Mouse (Mus musculus) heart, postnatal 25 days (tissue): ENCODE data around the gene Mcl1. TPM values are rescaled to one million over a fixed set of nuclear protein-coding genes. Genes with fewer than 3 reads are reported as not detected.
A peak's percentile ranks its signal among the peaks of the same experiment; 100 is the strongest.
"Not testable (repeated sequence)": the region's sequence is repeated elsewhere in the genome, so short reads cannot be mapped to it uniquely, and the experiment has no call there.

Experiments used
- DNase-seq: peaks from one replicate; pipeline ENCODE4 v3.0.0; 2022; ENCODE audit warnings: low spot score
- intact Hi-C: fragments of 180-260 bp; cut with DNase I; formaldehyde crosslinking; loops from one replicate; pipeline ENCODE4 v1.15.1; 2025
- total RNA-seq, 2 experiments: library from RNA; stranded (reverse); gene quantifications; 2 replicates each; pipeline ENCODE4 v1.2.3; 2021

The Mcl1 gene
- total RNA-seq, 2 experiments from 2014 or later, result 128 to 152 TPM

GRCm38 (mm10) chr3:95663486-95663885, 4.9 kb downstream of the Mcl1 start:
- intact Hi-C loops, result no loop called here
- DNase-seq, result no peak

- intact Hi-C loops, result no loop called here
- no peak for DNase-seq
Observed at GRCm38 (mm10) chr3:95663969-95664608, 5.5 kb downstream of the Mcl1 start.

GRCm38 (mm10) chr3:95664940-95665352, 6.4 kb downstream of the Mcl1 start:
- no peak for DNase-seq
- intact Hi-C loops, result no loop called here

DNA sequence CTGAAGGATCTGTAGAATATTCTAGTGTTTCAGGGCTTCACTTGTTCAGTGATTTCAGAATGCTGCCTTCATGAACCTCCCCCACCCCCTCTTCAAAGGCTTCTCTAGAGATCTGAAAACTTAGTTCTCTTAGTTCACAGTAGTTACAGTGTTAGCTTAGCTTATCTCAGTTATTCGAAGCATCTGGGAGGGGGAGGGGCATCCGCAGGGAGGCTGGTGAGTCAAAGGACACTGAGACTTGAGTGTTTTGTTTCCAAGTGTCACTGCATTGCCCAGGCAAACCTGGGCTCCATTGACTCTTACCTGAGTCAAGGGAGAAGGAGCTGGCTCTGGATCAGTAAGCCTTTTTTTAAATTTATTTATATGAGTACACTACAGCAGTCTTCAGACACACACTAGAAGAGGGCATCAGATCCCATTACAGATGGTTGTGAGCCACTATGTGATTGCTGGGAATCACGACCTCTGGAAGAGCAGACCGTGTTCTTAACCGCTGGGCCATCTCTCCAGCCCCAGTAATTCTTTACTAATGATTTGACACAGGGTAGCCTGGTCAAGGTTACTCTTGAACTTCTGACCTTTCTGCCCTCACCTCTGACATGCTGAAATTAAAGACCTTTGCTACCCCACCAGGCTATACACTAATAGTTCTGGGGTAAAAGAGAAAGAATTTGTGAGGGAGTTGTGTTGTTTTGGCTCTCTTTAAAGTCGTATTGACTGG, 7.7 kb downstream of the Mcl1 start:
- intact Hi-C loops, result no loop called here
- no peak for DNase-seq

- intact Hi-C loops, result no loop called here
- DNase-seq, result no peak
Observed at GRCm38 (mm10) chr3:95667521-95667920, 8.9 kb downstream of the Mcl1 start.

DNA sequence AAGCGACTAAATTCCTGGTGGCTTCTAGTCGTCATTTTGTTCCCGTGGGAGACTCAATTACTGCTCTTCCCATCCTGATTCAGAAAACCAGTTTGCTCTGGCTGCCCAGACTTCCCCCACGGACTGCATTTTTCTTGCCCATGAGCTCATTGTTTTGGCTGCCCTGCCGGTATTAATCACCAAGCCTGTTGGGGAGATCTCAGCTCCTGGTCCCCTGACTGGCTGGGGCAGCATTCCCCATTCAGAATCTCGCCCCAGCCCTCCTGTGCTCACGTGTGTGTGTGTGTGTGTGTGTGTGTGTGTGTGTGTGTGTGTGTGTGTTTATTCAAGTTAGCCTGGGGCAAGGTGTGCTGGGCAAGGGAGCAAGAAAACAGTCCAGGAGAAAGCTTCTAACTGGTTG, 9.4 kb downstream of the Mcl1 start:
- DNase-seq, result peak; percentile 61
- intact Hi-C loops, result no loop called here

DNA sequence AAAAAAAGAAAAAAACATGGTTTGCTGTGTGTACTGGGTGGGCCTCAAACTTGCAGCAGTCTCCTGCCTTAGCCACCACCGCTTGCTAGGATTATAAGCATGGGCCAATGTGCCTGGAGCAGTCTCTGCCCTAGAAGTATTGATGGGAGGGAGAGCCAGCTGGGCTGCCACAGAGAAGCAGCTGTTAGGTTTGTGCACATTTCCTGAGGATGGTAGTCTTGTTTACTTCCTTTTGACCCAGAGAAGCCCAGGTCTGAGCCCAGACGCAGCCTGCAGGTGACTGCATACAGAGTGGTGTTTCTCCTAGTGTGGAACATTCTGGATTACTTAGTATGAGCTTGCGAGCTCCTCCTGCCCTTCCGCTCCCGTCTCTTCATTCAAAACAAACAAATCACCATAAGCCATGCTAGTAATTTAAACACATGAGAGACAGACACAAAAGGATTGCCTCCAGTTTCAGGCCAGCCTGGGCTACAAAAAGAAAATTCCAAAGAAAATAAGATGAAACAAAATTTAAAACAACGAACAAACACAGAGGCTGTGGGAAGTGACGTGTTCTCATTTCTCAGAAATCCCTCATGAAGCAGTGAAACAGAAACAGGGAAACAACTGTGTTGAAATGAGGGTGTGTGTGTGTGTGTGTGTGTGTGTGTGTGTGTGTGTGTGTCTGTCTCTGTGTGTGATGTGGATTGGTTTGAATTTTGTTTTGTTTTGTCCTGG, 10.2 kb downstream of the Mcl1 start:
- DNase-seq, result no peak
- intact Hi-C loops, result no loop called here

DNA sequence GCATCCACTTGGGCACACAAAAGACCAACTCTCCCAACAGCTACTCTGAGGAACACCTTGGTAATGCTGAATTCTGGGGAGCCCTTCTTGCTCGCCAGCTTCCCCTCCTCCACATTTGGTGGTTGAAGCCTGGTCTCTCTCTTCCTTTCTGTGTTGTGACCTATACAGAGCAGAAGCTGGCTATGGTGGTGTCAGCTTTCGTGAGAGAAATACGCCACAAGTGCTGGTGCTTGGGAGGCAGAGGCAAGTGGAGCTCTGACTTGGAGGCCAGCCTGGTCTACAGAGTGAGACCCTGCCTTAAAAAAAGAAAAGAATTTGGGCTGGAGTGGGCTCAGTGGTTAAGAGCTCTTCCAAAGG, 10.7 kb downstream of the Mcl1 start:
- no peak for DNase-seq
- intact Hi-C loops, result no loop called here

GRCm38 (mm10) chr3:95670419-95670818, 11.8 kb downstream of the Mcl1 start:
- DNase-seq, intact Hi-C loops: not testable (repeated sequence)

DNA sequence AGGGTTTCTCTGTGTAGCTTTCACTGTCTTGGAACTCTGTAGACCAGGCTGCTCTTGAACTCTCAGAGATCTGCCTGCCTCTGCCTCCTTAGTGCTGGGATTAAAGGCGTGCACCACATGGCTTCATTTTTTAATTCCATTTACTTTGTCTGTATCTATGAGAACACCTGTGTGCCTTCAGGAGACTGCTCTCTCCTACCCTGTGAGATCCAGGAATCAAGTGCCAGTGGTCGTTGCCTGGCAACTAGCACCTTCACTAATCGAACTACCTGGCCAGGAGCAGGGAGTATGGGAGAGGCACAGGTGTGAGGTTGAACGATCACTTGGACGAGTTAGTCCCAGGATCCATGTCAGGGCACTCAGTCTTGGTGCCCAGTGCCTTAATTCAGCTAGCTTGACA, 12.6 kb downstream of the Mcl1 start:
- DNase-seq, result no peak
- intact Hi-C loops, result no loop called here

GRCm38 (mm10) chr3:95672461-95672860, 13.9 kb downstream of the Mcl1 start:
- no peak for DNase-seq
- intact Hi-C loops, result no loop called here

GRCm38 (mm10) chr3:95672861-95673706, 14.5 kb downstream of the Mcl1 start:
- DNase-seq, result no peak
- intact Hi-C loops, result loop anchor here (1.0 kb wide), 1 partner anchor 12 kb away; no protein-coding TSS in a partner anchor

- DNase-seq, result no peak
- intact Hi-C loops, result loop anchor here (1.0 kb wide), 1 partner anchor 12 kb away; no protein-coding TSS in a partner anchor
Observed at GRCm38 (mm10) chr3:95673707-95674211, 15.2 kb downstream of the Mcl1 start.

DNA sequence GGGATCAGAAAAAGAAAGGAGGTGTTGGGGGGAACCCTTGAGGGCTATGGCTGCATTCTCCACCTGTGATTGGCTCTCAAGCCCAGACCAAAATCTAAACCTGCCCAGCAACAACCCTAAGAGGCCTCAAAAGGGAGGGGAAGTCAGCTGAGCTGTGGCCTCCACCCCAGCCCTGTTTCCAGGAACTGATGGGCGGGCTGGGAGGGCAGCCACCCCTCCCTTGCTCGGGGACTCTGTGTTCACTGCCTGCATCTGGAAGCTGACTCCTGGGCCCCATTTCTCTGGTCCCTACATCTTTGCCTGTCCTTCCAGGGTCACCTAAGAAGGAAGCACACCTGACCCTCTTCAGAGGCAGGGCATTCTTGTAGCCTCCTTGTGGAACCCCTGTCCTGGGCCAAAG, 15.6 kb downstream of the Mcl1 start:
- intact Hi-C loops, result no loop called here
- peak; percentile 82 for DNase-seq

DNA sequence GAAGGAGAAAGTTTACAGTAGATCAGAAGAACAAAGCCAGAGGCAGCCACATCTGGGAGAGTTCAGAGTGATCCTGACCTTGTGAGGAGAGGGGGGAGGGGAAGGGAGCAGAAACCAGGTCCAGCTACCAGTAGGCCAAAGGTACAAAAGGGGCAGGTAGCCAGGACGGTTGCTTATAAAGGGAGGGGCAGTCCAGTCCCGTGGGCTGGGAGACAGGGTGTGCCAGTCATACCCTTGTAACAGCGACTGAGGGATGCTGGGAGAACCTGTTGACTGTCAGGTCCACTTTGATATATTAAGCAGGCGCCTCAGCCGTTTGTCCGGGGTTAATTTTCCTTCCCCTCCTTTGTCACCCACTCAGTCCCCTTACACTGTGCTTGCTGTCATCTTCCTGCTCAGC, 16.2 kb downstream of the Mcl1 start:
- intact Hi-C loops, result loop anchor here (5.0 kb wide), 1 partner anchor 97 kb away; no protein-coding TSS in a partner anchor
- no peak for DNase-seq

DNA sequence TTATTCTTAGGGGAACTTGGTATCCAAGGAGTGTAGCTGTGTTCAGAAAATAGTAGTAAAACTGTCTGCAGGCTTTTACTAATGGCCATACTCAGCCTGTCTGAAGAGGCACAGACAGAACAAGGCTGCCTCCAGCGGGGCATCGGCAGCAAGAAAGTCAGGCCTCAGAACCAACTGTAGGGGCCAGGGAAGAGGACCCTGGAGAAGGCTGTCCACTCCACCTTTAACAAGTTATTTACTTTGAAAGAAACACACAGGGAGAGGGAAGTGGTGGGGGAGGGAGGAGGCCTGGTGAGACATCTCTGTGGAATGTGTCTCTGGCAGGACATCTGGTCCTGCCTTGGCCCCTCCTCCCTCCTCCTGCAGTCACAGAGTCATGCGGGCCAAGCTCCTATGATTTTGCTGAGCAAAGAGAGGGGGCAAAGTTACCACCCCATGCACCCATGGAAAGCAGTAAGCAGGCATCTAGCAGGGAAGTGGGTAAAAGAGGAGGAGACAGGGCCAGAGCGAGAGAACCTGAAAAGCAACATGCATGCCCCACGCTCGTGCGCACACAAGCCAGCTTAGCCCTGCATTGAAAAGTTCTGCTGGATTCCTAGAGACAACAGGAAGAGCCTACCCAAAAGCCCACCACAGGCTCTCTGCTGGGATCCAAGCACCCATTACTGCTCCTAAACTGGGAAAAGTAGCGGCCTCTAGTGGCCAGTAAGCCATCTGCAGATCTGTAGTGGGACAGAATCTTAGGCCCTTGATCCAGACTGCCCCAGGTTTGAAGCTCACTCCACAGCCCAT, 16.9 kb downstream of the Mcl1 start:
- intact Hi-C loops, result loop anchor here (1.0 to 5.0 kb wide), 2 partner anchors 42 to 97 kb away; no protein-coding TSS in a partner anchor
- DNase-seq, result peak; percentile 86

DNA sequence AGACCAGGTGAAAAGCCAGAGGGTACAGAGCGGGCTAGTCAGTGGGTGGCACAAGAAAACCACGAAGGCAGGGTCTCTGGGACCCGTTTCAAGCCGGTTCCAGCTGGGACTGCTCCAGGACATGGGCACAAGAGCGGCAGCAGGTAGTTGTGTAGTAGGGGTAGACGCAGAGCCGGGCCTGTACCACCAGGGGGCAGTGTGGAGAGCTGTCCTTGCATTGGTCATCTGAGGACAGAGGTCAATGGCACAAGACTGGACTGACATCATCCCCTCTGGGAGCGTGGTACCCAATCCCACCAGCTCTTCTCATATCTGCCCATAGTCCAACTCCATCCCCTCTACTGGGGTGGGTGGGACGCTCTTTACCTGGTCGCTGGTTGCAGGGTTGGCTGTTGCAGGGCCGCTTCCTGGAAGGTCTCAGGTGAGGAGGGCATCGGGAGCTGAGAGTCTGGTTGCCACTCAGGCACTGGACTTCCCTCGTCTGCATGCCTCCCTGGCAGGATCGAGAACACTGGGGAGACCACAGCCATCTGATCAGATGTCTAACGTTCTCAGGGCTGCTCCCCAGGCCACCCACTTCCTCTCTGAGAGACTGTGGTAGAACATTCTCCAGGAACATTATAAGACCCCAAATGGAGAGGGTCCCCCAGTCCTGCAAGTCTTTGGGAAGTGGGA, 18.3 kb downstream of the Mcl1 start:
- peak; percentile 66 for DNase-seq
- intact Hi-C loops, result loop anchor here (1.0 to 5.0 kb wide), 2 partner anchors 44 to 95 kb away; no protein-coding TSS in a partner anchor

- DNase-seq, result no peak
- intact Hi-C loops, result loop anchor here (5.0 kb wide), 1 partner anchor 95 kb away; no protein-coding TSS in a partner anchor
Observed at GRCm38 (mm10) chr3:95677420-95678090, 19.0 kb downstream of the Mcl1 start.
